Mouse (Mus musculus) megakaryocyte, embryonic 14.5 days (primary cell): ENCODE data around the gene Rnf6.

Source experiments
- FLI1 ChIP-seq: IDR thresholded peaks from 2 replicates; pipeline ENCODE4 v1.6.1; 2012; ENCODE audit warnings: low read length, inconsistent platforms, mixed read lengths
- GATA1 ChIP-seq: IDR thresholded peaks from 3 replicates; pipeline ENCODE4 v1.6.1; 2012; ENCODE audit warnings: mixed read lengths, low read length, inconsistent platforms, borderline replicate concordance

- no peak for TF ChIP-seq FLI1
- TF ChIP-seq GATA1: no peak
These were observed 21.8 kb downstream of the Rnf6 start for GRCm38 (mm10) chr5:146199540-146199939.
